Mouse (Mus musculus) liver, adult 2 months (tissue): Measurements from ENCODE around the gene Gbp4. TPM values are rescaled to one million over a fixed set of nuclear protein-coding genes. Genes with fewer than 3 reads are reported as not detected.
"Not testable (repeated sequence)": the region's sequence is repeated elsewhere in the genome, so short reads cannot be mapped to it uniquely, and the experiment has no call there.

Source experiments
- DNase-seq: peaks from one replicate; pipeline ENCODE4 v3.0.0-alpha.2; 2011; ENCODE audit warnings: low read depth, low spot score; ENCODE audit errors: extremely low read depth
- H3K27ac ChIP-seq: fragments of 200-500 bp; replicated peaks from 2 replicates; pipeline ENCODE4 v1.5.1; 2012; ENCODE audit warnings: low read depth, mild to moderate bottlenecking, control low read depth, inconsistent platforms, low read length; ENCODE audit not compliant: insufficient read depth
- H3K27me3 ChIP-seq: fragments of 200-500 bp; 2 replicates; pipeline ENCODE4 v1.6.1; 2012; ENCODE audit warnings: mild to moderate bottlenecking, moderate library complexity, low read length, inconsistent platforms; ENCODE audit not compliant: control insufficient read depth, insufficient read depth
- H3K36me3 ChIP-seq: fragments of 200-500 bp; 2 replicates; pipeline ENCODE4 v1.6.1; 2012; ENCODE audit warnings: low read length, inconsistent platforms; ENCODE audit not compliant: control insufficient read depth, insufficient read depth
- H3K4me1 ChIP-seq: fragments of 200-500 bp; 2 replicates; pipeline ENCODE4 v1.6.1; 2011; ENCODE audit warnings: low read length; ENCODE audit not compliant: control insufficient read depth, insufficient read depth
- H3K4me3 ChIP-seq: fragments of 200-500 bp; 2 replicates; pipeline ENCODE4 v1.5.1; 2011; ENCODE audit warnings: low read depth, mild to moderate bottlenecking, control low read depth, low read length, moderate library complexity; ENCODE audit not compliant: insufficient read depth
- H3K79me2 ChIP-seq: fragments of 200-500 bp; 2 replicates; pipeline ENCODE4 v1.6.1; 2012; ENCODE audit warnings: inconsistent platforms, mild to moderate bottlenecking, low read length, moderate library complexity; ENCODE audit not compliant: control insufficient read depth, insufficient read depth
- H3K9ac ChIP-seq: fragments of 200-500 bp; 2 replicates; pipeline ENCODE4 v1.6.1; 2012; ENCODE audit warnings: low read depth, mild to moderate bottlenecking, control low read depth, inconsistent platforms, low read length
- CTCF ChIP-seq: fragments of 200-500 bp; IDR thresholded peaks from 2 replicates; pipeline ENCODE4 v1.5.1; 2011; ENCODE audit warnings: low read depth, low read length, control low read depth
- POLR2A ChIP-seq: fragments of 200-500 bp; IDR thresholded peaks from 2 replicates; pipeline ENCODE4 v1.6.1; 2011; ENCODE audit warnings: low read length, control low read depth; ENCODE audit not compliant: insufficient read depth; ENCODE audit errors: extremely low read depth
- WGBS: fragments of 180-500 bp; shearing (Covaris S2); methylation state at CpG from one replicate; pipeline ENCODE4 v1.1.7; 2018; 5-methylcytosine and 5-hydroxymethylcytosine counted together
- polyA plus RNA-seq: library from polyadenylated mRNA; depleted of rRNA; stranded (reverse); fragments of >200 nt; gene quantifications from 2 replicates; pipeline ENCODE4 v1.2.3, GENCODE M21; 2012
- total RNA-seq: library from RNA; depleted of rRNA; stranded (reverse); fragments of >200 nt; gene quantifications from 2 replicates; pipeline ENCODE4 v1.2.3, GENCODE M21; 2014

Gbp4 gene
- total and polyA plus RNA-seq, 2 experiments, result 2.6 to 4.8 TPM

- Histone ChIP-seq H3K36me3 (no peaks in the 10 kb centered on the region), H3K27me3 (no peaks in the 10 kb centered on the region), H3K9ac (peak overlapping the region; percentile 61; the same call in 1 of the 2 replicates), H3K4me3 (peak overlapping the region; percentile 57), H3K27ac (peak overlapping the region; percentile 68), H3K79me2 (no peaks in the 10 kb centered on the region), H3K4me1 (no peaks in the 10 kb centered on the region)
- WGBS, result 79% methylated on average over 1 of the region's 1 CpGs
- TF ChIP-seq POLR2A, result no peak
- TF ChIP-seq CTCF, result no peak
- DNase-seq, result no peak
Observed at GRCm38 (mm10) chr5:105138906-105139305, 480 bp downstream of the Gbp4 start.

GRCm38 (mm10) chr5:105136706-105137304, 2.6 kb downstream of the Gbp4 start:
- not testable (repeated sequence) for H3K4me3 ChIP-seq, DNase-seq, H3K36me3 ChIP-seq, H3K27me3 ChIP-seq, H3K79me2 ChIP-seq, H3K27ac ChIP-seq, H3K4me1 ChIP-seq, H3K9ac ChIP-seq
- 91% methylated on average over 3 of the region's 3 CpGs for WGBS

- DNase-seq, H3K9ac ChIP-seq, H3K79me2 ChIP-seq, H3K27me3 ChIP-seq, H3K36me3 ChIP-seq, H3K4me3 ChIP-seq, H3K27ac ChIP-seq, H3K4me1 ChIP-seq: not testable (repeated sequence)
- whole genome bisulfite sequencing, result 91% methylated on average over 6 of the region's 6 CpGs
Observed at GRCm38 (mm10) chr5:105121731-105122130, 17.7 kb downstream of the Gbp4 start.

- Histone ChIP-seq H3K9ac (no peak overlapping the region), H3K4me1 (no peaks in the 10 kb centered on the region; the same call in 1 of the 2 replicates), H3K4me3 (no peak overlapping the region), H3K36me3 (peaks cover 7% of the 10 kb centered on the region; the same call in 1 of the 2 replicates), H3K27me3 (no peaks in the 10 kb centered on the region), H3K79me2 (no peaks in the 10 kb centered on the region), H3K27ac (no peak overlapping the region)
- no peak for DNase-seq
- TF ChIP-seq CTCF, result no peak
- no peak for TF ChIP-seq POLR2A
- 75% methylated on average over 2 of the region's 2 CpGs for WGBS
Observed at GRCm38 (mm10) chr5:105115740-105116139, 23.6 kb downstream of the Gbp4 start.

GRCm38 (mm10) chr5:105114696-105115095, 24.7 kb downstream of the Gbp4 start:
- TF ChIP-seq POLR2A, result no peak
- no peak for TF ChIP-seq CTCF
- H3K9ac ChIP-seq, result no peak overlapping the region
- H3K4me1 ChIP-seq, result no peaks in the 10 kb centered on the region; the same call in none of the 2 replicates
- DNase-seq, result no peak
- 92% methylated on average over 2 of the region's 2 CpGs for WGBS
- no peaks in the 10 kb centered on the region for H3K79me2 ChIP-seq
- H3K36me3 ChIP-seq, result peaks cover 7% of the 10 kb centered on the region; the same call in 1 of the 2 replicates
- H3K27me3 ChIP-seq, result no peaks in the 10 kb centered on the region
- no peak overlapping the region for H3K27ac ChIP-seq
- H3K4me3 ChIP-seq, result no peak overlapping the region

GRCm38 (mm10) chr5:105113656-105114055, 25.7 kb downstream of the Gbp4 start:
- Histone ChIP-seq H3K27me3 (no peaks in the 10 kb centered on the region), H3K36me3 (peaks cover 6% of the 10 kb centered on the region; the same call in 1 of the 2 replicates), H3K27ac (no peak overlapping the region), H3K4me1 (no peaks in the 10 kb centered on the region; the same call in none of the 2 replicates), H3K79me2 (no peaks in the 10 kb centered on the region), H3K4me3 (no peak overlapping the region), H3K9ac (no peak overlapping the region)
- DNase-seq, result no peak
- no peak for TF ChIP-seq POLR2A
- no peak for TF ChIP-seq CTCF
- WGBS, result 97% methylated on average over 5 of the region's 5 CpGs

- not testable (repeated sequence) for H3K27me3 ChIP-seq, H3K4me3 ChIP-seq, H3K9ac ChIP-seq, H3K79me2 ChIP-seq, H3K4me1 ChIP-seq, H3K36me3 ChIP-seq
- H3K27ac ChIP-seq, result peak overlapping the region; percentile 59
- peak; percentile 40 for DNase-seq
- 7% methylated on average over 4 of the region's 4 CpGs for WGBS
Observed at GRCm38 (mm10) chr5:105110271-105110852, 29.0 kb downstream of the Gbp4 start.

GRCm38 (mm10) chr5:105109775-105110174, 29.6 kb downstream of the Gbp4 start:
- H3K4me1 ChIP-seq, DNase-seq, H3K36me3 ChIP-seq, H3K27me3 ChIP-seq, H3K79me2 ChIP-seq: not testable (repeated sequence)
- Histone ChIP-seq H3K27ac (peak overlapping the region; percentile 51; the same call in 1 of the 2 replicates), H3K9ac (peak overlapping the region; percentile 55), H3K4me3 (peak overlapping the region; percentile 51; the same call in 1 of the 2 replicates)
- 49% methylated on average over 1 of the region's 1 CpGs for WGBS
